Mouse (Mus musculus): Measurements from ENCODE around the gene Ndrg3. TPM values are rescaled to one million over a fixed set of nuclear protein-coding genes. Genes with fewer than 3 reads are reported as not detected.

Ndrg3 gene
- total RNA-seq, 2 experiments from 2014 or later, result 25.1 to 25.7 TPM

- ATAC-seq (replicated peaks; ENCODE audit: poor library complexity, severe bottlenecking), result peak; percentile 80
Measured at GRCm38 (mm10) chr2:157006511-157007233, 14.8 kb upstream of the Ndrg3 start, which contains the start of gene Dsn1. TSS of gene Dsn1 (minus strand) at chr2:157007154.

- no peak for ATAC-seq (replicated peaks; ENCODE audit: poor library complexity, severe bottlenecking)
Measured at GRCm38 (mm10) chr2:157002321-157002720, 10.5 kb upstream of the Ndrg3 start.

GRCm38 (mm10) chr2:156998263-156998662, 6.4 kb upstream of the Ndrg3 start:
- no peak for ATAC-seq (replicated peaks; ENCODE audit: poor library complexity, severe bottlenecking)

- ATAC-seq (replicated peaks; ENCODE audit: poor library complexity, severe bottlenecking), result no peak
Measured at GRCm38 (mm10) chr2:156996576-156996975, 4.7 kb upstream of the Ndrg3 start.

GRCm38 (mm10) chr2:156990727-156991431, 977 bp downstream of the Ndrg3 start:
- ATAC-seq (replicated peaks; ENCODE audit: poor library complexity, severe bottlenecking), result no peak

GRCm38 (mm10) chr2:156987316-156987715, 4.5 kb downstream of the Ndrg3 start:
- ATAC-seq (replicated peaks; ENCODE audit: poor library complexity, severe bottlenecking), result no peak

- ATAC-seq (replicated peaks; ENCODE audit: poor library complexity, severe bottlenecking), result no peak
Measured at GRCm38 (mm10) chr2:156982864-156983263, 9.0 kb downstream of the Ndrg3 start.

GRCm38 (mm10) chr2:156981291-156981690, 10.6 kb downstream of the Ndrg3 start:
- ATAC-seq (replicated peaks; ENCODE audit: poor library complexity, severe bottlenecking), result no peak

- no peak for ATAC-seq (replicated peaks; ENCODE audit: poor library complexity, severe bottlenecking)
Measured at GRCm38 (mm10) chr2:156980059-156980458, 11.8 kb downstream of the Ndrg3 start.

GRCm38 (mm10) chr2:156976711-156977110, 15.1 kb downstream of the Ndrg3 start:
- ATAC-seq (replicated peaks; ENCODE audit: poor library complexity, severe bottlenecking), result no peak

GRCm38 (mm10) chr2:156974967-156975366, 16.9 kb downstream of the Ndrg3 start:
- ATAC-seq (replicated peaks; ENCODE audit: poor library complexity, severe bottlenecking), result no peak

- ATAC-seq (replicated peaks; ENCODE audit: poor library complexity, severe bottlenecking), result no peak
Measured at GRCm38 (mm10) chr2:156973316-156974100, 18.3 kb downstream of the Ndrg3 start.

- ATAC-seq (replicated peaks; ENCODE audit: poor library complexity, severe bottlenecking), result no peak
Measured at GRCm38 (mm10) chr2:156970253-156970652, 21.6 kb downstream of the Ndrg3 start.

GRCm38 (mm10) chr2:156968501-156968900, 23.4 kb downstream of the Ndrg3 start:
- no peak for ATAC-seq (replicated peaks; ENCODE audit: poor library complexity, severe bottlenecking)

- ATAC-seq (replicated peaks; ENCODE audit: poor library complexity, severe bottlenecking), result no peak
Measured at GRCm38 (mm10) chr2:156967388-156967787, 24.5 kb downstream of the Ndrg3 start.

- ATAC-seq (replicated peaks; ENCODE audit: poor library complexity, severe bottlenecking), result no peak
Measured at GRCm38 (mm10) chr2:156963891-156964290, 28.0 kb downstream of the Ndrg3 start.

- no peak for ATAC-seq (replicated peaks; ENCODE audit: poor library complexity, severe bottlenecking)
Measured at GRCm38 (mm10) chr2:156958496-156959252, 33.2 kb downstream of the Ndrg3 start.

- no peak for ATAC-seq (replicated peaks; ENCODE audit: poor library complexity, severe bottlenecking)
Measured at GRCm38 (mm10) chr2:156957035-156957434, 34.8 kb downstream of the Ndrg3 start.

- no peak for ATAC-seq (replicated peaks; ENCODE audit: poor library complexity, severe bottlenecking)
Measured at GRCm38 (mm10) chr2:156956306-156956705, 35.5 kb downstream of the Ndrg3 start.

GRCm38 (mm10) chr2:156954463-156954862, 37.4 kb downstream of the Ndrg3 start:
- ATAC-seq (replicated peaks; ENCODE audit: poor library complexity, severe bottlenecking), result no peak
